Mouse (Mus musculus) hindbrain, embryonic 14.5 days (tissue): ENCODE measurements around the gene Ccl21b. TPM values are rescaled to one million over a fixed set of nuclear protein-coding genes. Genes with fewer than 3 reads are reported as not detected.
"Not testable (repeated sequence)": the region's sequence is repeated elsewhere in the genome, so short reads cannot be mapped to it uniquely, and the experiment has no call there.

Experiments
- ATAC-seq: fragments of 200-750 bp; cut with Nextera tagmentation; 2 replicates; pipeline ENCODE4 v1.8.0; 2017; ENCODE audit warnings: moderate number of reproducible peaks, mild to moderate bottlenecking, moderate TSS enrichment, moderate library complexity; ENCODE audit not compliant: low FRiP score
- DNase-seq: peaks from one replicate; pipeline ENCODE4 v3.0.0-alpha.2; 2015; ENCODE audit warnings: low spot score
- H3K27ac ChIP-seq: fragments of 300-500 bp; sonication (generic); 2 replicates; pipeline ENCODE4 v1.5.1; 2014; ENCODE audit warnings: mild to moderate bottlenecking, moderate library complexity
- H3K27me3 ChIP-seq: fragments of 300-500 bp; sonication (generic); 2 replicates; pipeline ENCODE4 v1.6.1; 2014; ENCODE audit warnings: mild to moderate bottlenecking, low read length, mixed read lengths; ENCODE audit not compliant: control insufficient read depth, insufficient read depth
- H3K36me3 ChIP-seq: fragments of 300-500 bp; sonication (generic); replicated peaks from 2 replicates; pipeline ENCODE4 v1.6.1; 2014; ENCODE audit not compliant: control insufficient read depth, insufficient read depth
- H3K4me1 ChIP-seq: fragments of 300-500 bp; sonication (generic); replicated peaks from 2 replicates; pipeline ENCODE4 v1.6.1; 2014; ENCODE audit warnings: antibody characterized with exemption, low read length, mixed read lengths; ENCODE audit not compliant: control insufficient read depth, insufficient read depth
- H3K4me2 ChIP-seq: fragments of 300-500 bp; sonication (generic); replicated peaks from 2 replicates; pipeline ENCODE4 v1.6.1; 2014; ENCODE audit warnings: mild to moderate bottlenecking, moderate library complexity
- H3K4me3 ChIP-seq: fragments of 300-500 bp; sonication (generic); replicated peaks from 2 replicates; pipeline ENCODE4 v1.5.1; 2014; ENCODE audit warnings: mild to moderate bottlenecking, low read length
- H3K9ac ChIP-seq: fragments of 300-500 bp; sonication (generic); 2 replicates; pipeline ENCODE4 v1.6.1; 2014
- H3K9me3 ChIP-seq: fragments of 300-500 bp; sonication (generic); 2 replicates; pipeline ENCODE4 v1.6.1; 2016; ENCODE audit warnings: low read length; ENCODE audit not compliant: control insufficient read depth
- WGBS: fragments of 180-500 bp; shearing (Covaris S2); extraction: QIAGEN DNeasy Blood & Tissue Kit; methylation state at CpG from one replicate; pipeline ENCODE4 v1.1.7; 2014; 5-methylcytosine and 5-hydroxymethylcytosine counted together
- polyA plus RNA-seq: library from polyadenylated mRNA; unstranded; fragments of >200 nt; fragmentation: Nextera tagmentation; extraction: Ambion mirVana; gene quantifications from 2 replicates; pipeline ENCODE4 v1.2.1, GENCODE M21; 2014

Gene Ccl21b
- not detected in 2 replicates for polyA plus RNA-seq

GRCm38 (mm10) chr4:42255467-42255866, at the start of gene Ccl21b:
Gene Ccl21b, plus strand, starts transcription at chr4:42255767.
- DNase-seq, H3K36me3 ChIP-seq, H3K9ac ChIP-seq, ATAC-seq, H3K4me3 ChIP-seq, H3K27me3 ChIP-seq, H3K4me2 ChIP-seq, H3K27ac ChIP-seq, H3K9me3 ChIP-seq, H3K4me1 ChIP-seq: not testable (repeated sequence)
- WGBS: no CpG with 5 or more reads among the region's 5 CpGs

- H3K9ac ChIP-seq, H3K4me2 ChIP-seq, H3K4me1 ChIP-seq, H3K27ac ChIP-seq, H3K36me3 ChIP-seq, H3K27me3 ChIP-seq, DNase-seq, H3K4me3 ChIP-seq, ATAC-seq, H3K9me3 ChIP-seq: not testable (repeated sequence)
- WGBS: no CpG with 5 or more reads among the region's 4 CpGs
Measured at GRCm38 (mm10) chr4:42240339-42240738, 15.2 kb upstream of the Ccl21b start, which contains the start of gene Gm10600. Gene Gm10600, plus strand, starts transcription at chr4:42240639.

- H3K27ac ChIP-seq, H3K4me1 ChIP-seq, H3K9me3 ChIP-seq, H3K4me2 ChIP-seq, H3K27me3 ChIP-seq, ATAC-seq, H3K9ac ChIP-seq, DNase-seq, H3K4me3 ChIP-seq, H3K36me3 ChIP-seq: not testable (repeated sequence)
- no CpG with 5 or more reads among the region's 18 CpGs for WGBS
Measured at GRCm38 (mm10) chr4:42293967-42294366, 38.4 kb downstream of the Ccl21b start, which contains the start of gene Gm21953. Gene Gm21953, plus strand, starts transcription at chr4:42294267.

Other genes with a start within 250 kb of the Ccl21b start
- 0.27 TPM in 1 of 2 replicates, not detected in the other for gene Gm21093, start 221.0 kb upstream of the Ccl21b start, polyA plus RNA-seq
- not detected in 2 replicates for gene Gm3893, start 164.6 kb upstream of the Ccl21b start, polyA plus RNA-seq
- gene Gm13304, start 140.9 kb upstream of the Ccl21b start, polyA plus RNA-seq: 0.31 TPM in 1 of 2 replicates, not detected in the other
- gene Gm13306, start 102.3 kb upstream of the Ccl21b start, polyA plus RNA-seq: 3.1 and 3.2 TPM in 2 replicates
- 0.46 TPM in 1 of 2 replicates, not detected in the other for gene Gm13305, start 87.2 kb upstream of the Ccl21b start, polyA plus RNA-seq
- not detected in 2 replicates for gene Gm10600, start 15.1 kb upstream of the Ccl21b start, polyA plus RNA-seq
- gene Gm21953, start 38.5 kb downstream of the Ccl21b start, polyA plus RNA-seq: not detected in 2 replicates
- 0.17 TPM in 1 of 2 replicates, not detected in the other for gene Fam205a3, start 62.6 kb downstream of the Ccl21b start, polyA plus RNA-seq
- not detected in 2 replicates for gene Gm21586, start 183.6 kb downstream of the Ccl21b start, polyA plus RNA-seq
- gene Gm2163, start 211.0 kb downstream of the Ccl21b start, polyA plus RNA-seq: 0.29 and 0.41 TPM in 2 replicates